Mouse (Mus musculus): Measurements from ENCODE around the gene Rassf5. TPM values are rescaled to one million over a fixed set of nuclear protein-coding genes. Genes with fewer than 3 reads are reported as not detected.

The Rassf5 gene
- polyA plus RNA-seq, 1 experiment from 2014 or later = 2.1 TPM

GRCm38 (mm10) chr1:131224848-131225471 lies 20.1 kb downstream of the Rassf5 start:
- no peaks in the 10 kb centered on the region for H3K27me3 ChIP-seq
- WGBS = 62% methylated on average over 12 of the region's 12 CpGs
- no peak overlapping the region for H3K4me3 ChIP-seq
- ATAC-seq (ENCODE audit: insufficient number of reproducible peaks, insufficient read depth, low FRiP score, low TSS enrichment) = no peak
- H3K4me1 ChIP-seq = no peaks in the 10 kb centered on the region
- no peaks in the 10 kb centered on the region for H3K9me3 ChIP-seq
- H3K27ac ChIP-seq = no peak overlapping the region
- no peak overlapping the region for H3K9ac ChIP-seq
- H3K36me3 ChIP-seq = no peaks in the 10 kb centered on the region
- H3K4me2 ChIP-seq (replicated peaks) = no peak overlapping the region

DNA sequence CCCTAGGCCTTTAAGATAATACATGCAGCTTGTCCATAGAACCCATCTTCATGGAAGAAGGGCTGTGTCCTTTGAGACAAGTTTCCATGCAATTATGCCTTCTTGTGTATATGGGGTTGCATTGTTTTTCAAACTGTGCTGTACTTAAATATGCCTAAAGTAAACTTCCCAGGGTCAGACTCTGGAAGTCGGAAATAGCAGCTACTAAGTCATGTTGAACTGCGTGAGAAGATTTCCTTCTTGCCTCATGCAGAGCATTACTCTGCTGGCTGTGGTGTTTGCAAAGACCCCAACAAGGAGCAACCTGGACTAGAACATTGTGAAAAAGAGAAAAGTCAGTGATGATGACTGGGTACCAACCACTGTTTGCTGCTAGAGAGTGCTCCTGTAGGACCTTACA lies 21.7 kb downstream of the Rassf5 start:
- ATAC-seq (ENCODE audit: insufficient number of reproducible peaks, insufficient read depth, low FRiP score, low TSS enrichment) = no peak
- no peaks in the 10 kb centered on the region for H3K9me3 ChIP-seq
- no peaks in the 10 kb centered on the region for H3K4me1 ChIP-seq
- H3K9ac ChIP-seq = no peak overlapping the region
- H3K36me3 ChIP-seq = no peaks in the 10 kb centered on the region
- no peak overlapping the region for H3K27ac ChIP-seq
- no peaks in the 10 kb centered on the region for H3K27me3 ChIP-seq
- no peak overlapping the region for H3K4me3 ChIP-seq
- WGBS = 91% methylated on average over 2 of the region's 2 CpGs
- H3K4me2 ChIP-seq (replicated peaks) = no peak overlapping the region

GRCm38 (mm10) chr1:131221822-131222590 lies 23.1 kb downstream of the Rassf5 start:
- no peak for ATAC-seq (ENCODE audit: insufficient number of reproducible peaks, insufficient read depth, low FRiP score, low TSS enrichment)
- Histone ChIP-seq H3K36me3 (no peaks in the 10 kb centered on the region), H3K27me3 (no peaks in the 10 kb centered on the region), H3K4me3 (no peak overlapping the region), H3K4me2 (replicated peaks) (no peak overlapping the region), H3K27ac (no peak overlapping the region), H3K9me3 (no peaks in the 10 kb centered on the region), H3K4me1 (no peaks in the 10 kb centered on the region), H3K9ac (no peak overlapping the region)
- WGBS = 79% methylated on average over 13 of the region's 13 CpGs

- no peak overlapping the region for H3K4me2 ChIP-seq (replicated peaks)
- H3K27ac ChIP-seq = no peak overlapping the region
- ATAC-seq (ENCODE audit: insufficient number of reproducible peaks, insufficient read depth, low FRiP score, low TSS enrichment) = no peak
- H3K9ac ChIP-seq = no peak overlapping the region
- H3K4me1 ChIP-seq = no peaks in the 10 kb centered on the region
- no peaks in the 10 kb centered on the region for H3K27me3 ChIP-seq
- WGBS = 87% methylated on average over 11 of the region's 11 CpGs
- no peaks in the 10 kb centered on the region for H3K36me3 ChIP-seq
- H3K9me3 ChIP-seq = no peaks in the 10 kb centered on the region
- no peak overlapping the region for H3K4me3 ChIP-seq
Observed at GRCm38 (mm10) chr1:131218933-131219332, 26.1 kb downstream of the Rassf5 start.

GRCm38 (mm10) chr1:131213361-131213760 lies 31.7 kb downstream of the Rassf5 start:
- Histone ChIP-seq H3K4me1 (0 out of 2 replicates have a peak, but pooled peaks cover 3% of the 10 kb centered on the region), H3K4me2 (replicated peaks) (no peak overlapping the region), H3K9me3 (no peaks in the 10 kb centered on the region), H3K9ac (no peak overlapping the region), H3K27me3 (no peaks in the 10 kb centered on the region), H3K36me3 (no peaks in the 10 kb centered on the region), H3K27ac (no peak overlapping the region), H3K4me3 (no peak overlapping the region)
- ATAC-seq (ENCODE audit: insufficient number of reproducible peaks, insufficient read depth, low FRiP score, low TSS enrichment) = no peak
- 80% methylated on average over 6 of the region's 6 CpGs for WGBS

GRCm38 (mm10) chr1:131212956-131213355 lies 32.1 kb downstream of the Rassf5 start:
- no peak for ATAC-seq (ENCODE audit: insufficient number of reproducible peaks, insufficient read depth, low FRiP score, low TSS enrichment)
- Histone ChIP-seq H3K36me3 (no peaks in the 10 kb centered on the region), H3K4me2 (replicated peaks) (no peak overlapping the region), H3K4me3 (no peak overlapping the region), H3K4me1 (0 out of 2 replicates have a peak, but pooled peaks cover 3% of the 10 kb centered on the region), H3K27ac (no peak overlapping the region), H3K9me3 (no peaks in the 10 kb centered on the region), H3K27me3 (no peaks in the 10 kb centered on the region), H3K9ac (no peak overlapping the region)
- WGBS = 65% methylated on average over 5 of the region's 5 CpGs

- H3K27ac ChIP-seq = no peak overlapping the region
- no peaks in the 10 kb centered on the region for H3K36me3 ChIP-seq
- no peak for ATAC-seq (ENCODE audit: insufficient number of reproducible peaks, insufficient read depth, low FRiP score, low TSS enrichment)
- WGBS = 87% methylated on average over 1 of the region's 1 CpGs
- no peak overlapping the region for H3K4me2 ChIP-seq (replicated peaks)
- H3K9me3 ChIP-seq = no peaks in the 10 kb centered on the region
- H3K9ac ChIP-seq = no peak overlapping the region
- H3K4me1 ChIP-seq = 0 out of 2 replicates have a peak, but pooled peaks cover 3% of the 10 kb centered on the region
- no peaks in the 10 kb centered on the region for H3K27me3 ChIP-seq
- no peak overlapping the region for H3K4me3 ChIP-seq
Observed at GRCm38 (mm10) chr1:131211655-131212054, 33.4 kb downstream of the Rassf5 start.

DNA sequence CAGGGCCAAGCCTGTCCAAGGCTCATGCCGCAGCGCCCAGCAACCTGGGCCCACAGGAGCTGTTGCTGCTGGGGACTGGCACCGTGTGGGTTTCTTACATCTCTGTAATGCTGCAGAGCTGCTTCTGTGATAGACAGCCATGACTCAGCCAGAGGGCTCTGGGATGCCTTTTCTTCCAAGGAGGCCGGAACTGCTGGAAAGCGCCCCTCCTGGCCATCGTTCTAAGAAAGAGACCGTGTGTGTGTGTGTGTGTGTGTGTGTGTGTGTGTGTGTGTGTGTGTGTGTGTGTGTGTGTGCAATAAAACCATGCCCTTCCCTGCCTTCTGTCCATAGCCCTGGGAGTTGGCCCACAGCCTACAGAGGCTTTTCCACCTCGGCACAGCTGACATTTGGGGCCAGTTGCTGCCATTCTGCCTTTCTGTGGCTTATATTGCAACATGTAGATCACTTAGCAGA lies 35.1 kb downstream of the Rassf5 start:
- Histone ChIP-seq H3K36me3 (no peaks in the 10 kb centered on the region), H3K4me2 (replicated peaks) (no peak overlapping the region), H3K4me1 (0 out of 2 replicates have a peak, but pooled peaks cover 3% of the 10 kb centered on the region), H3K27me3 (no peaks in the 10 kb centered on the region), H3K9me3 (no peaks in the 10 kb centered on the region), H3K4me3 (no peak overlapping the region), H3K9ac (no peak overlapping the region), H3K27ac (no peak overlapping the region)
- ATAC-seq (ENCODE audit: insufficient number of reproducible peaks, insufficient read depth, low FRiP score, low TSS enrichment) = no peak
- 78% methylated on average over 7 of the region's 8 CpGs for WGBS

- Histone ChIP-seq H3K27ac (no peak overlapping the region), H3K4me3 (no peak overlapping the region), H3K4me2 (replicated peaks) (no peak overlapping the region), H3K9me3 (no peaks in the 10 kb centered on the region), H3K9ac (no peak overlapping the region), H3K27me3 (no peaks in the 10 kb centered on the region), H3K4me1 (0 out of 2 replicates have a peak, but pooled peaks cover 3% of the 10 kb centered on the region), H3K36me3 (no peaks in the 10 kb centered on the region)
- ATAC-seq (ENCODE audit: insufficient number of reproducible peaks, insufficient read depth, low FRiP score, low TSS enrichment) = no peak
- 87% methylated on average over 6 of the region's 6 CpGs for WGBS
Observed at GRCm38 (mm10) chr1:131208800-131209199, 36.3 kb downstream of the Rassf5 start.

GRCm38 (mm10) chr1:131208081-131208480 lies 37.0 kb downstream of the Rassf5 start:
- Histone ChIP-seq H3K27me3 (no peaks in the 10 kb centered on the region), H3K36me3 (no peaks in the 10 kb centered on the region), H3K9me3 (no peaks in the 10 kb centered on the region), H3K9ac (no peak overlapping the region), H3K4me3 (no peak overlapping the region), H3K4me2 (replicated peaks) (no peak overlapping the region), H3K4me1 (no peaks in the 10 kb centered on the region), H3K27ac (no peak overlapping the region)
- no peak for ATAC-seq (ENCODE audit: insufficient number of reproducible peaks, insufficient read depth, low FRiP score, low TSS enrichment)
- 83% methylated on average over 5 of the region's 5 CpGs for WGBS

GRCm38 (mm10) chr1:131207531-131207930 lies 37.5 kb downstream of the Rassf5 start:
- ATAC-seq (ENCODE audit: insufficient number of reproducible peaks, insufficient read depth, low FRiP score, low TSS enrichment) = peak; percentile 59; the same call in 1 of the 2 replicates
- Histone ChIP-seq H3K4me3 (no peak overlapping the region), H3K27ac (no peak overlapping the region), H3K9me3 (no peaks in the 10 kb centered on the region), H3K36me3 (no peaks in the 10 kb centered on the region), H3K27me3 (no peaks in the 10 kb centered on the region), H3K4me1 (no peaks in the 10 kb centered on the region), H3K9ac (no peak overlapping the region), H3K4me2 (replicated peaks) (no peak overlapping the region)
- WGBS = 4% methylated on average over 5 of the region's 5 CpGs

DNA sequence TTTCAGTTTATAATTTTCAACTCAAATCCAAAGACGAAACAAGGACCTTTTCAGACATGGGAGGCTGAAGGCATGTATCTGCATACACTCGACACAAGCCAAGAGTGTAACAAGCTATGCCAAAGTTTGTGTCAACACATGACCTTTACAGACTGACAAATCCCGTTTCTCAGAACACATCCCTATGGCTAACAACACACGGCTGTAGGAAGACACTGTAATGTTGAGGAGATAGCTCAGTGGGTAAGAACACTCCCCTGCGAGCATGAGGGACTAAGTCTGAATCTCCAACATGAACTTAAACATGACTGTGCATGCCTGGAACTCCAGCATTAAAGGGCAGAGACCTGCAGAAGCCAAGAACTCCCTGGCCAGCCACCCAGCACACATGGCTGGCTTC lies 38.7 kb downstream of the Rassf5 start:
- WGBS = 86% methylated on average over 5 of the region's 5 CpGs
- Histone ChIP-seq H3K27me3 (no peaks in the 10 kb centered on the region), H3K4me2 (replicated peaks) (no peak overlapping the region), H3K9me3 (no peaks in the 10 kb centered on the region), H3K9ac (no peak overlapping the region), H3K4me1 (no peaks in the 10 kb centered on the region), H3K27ac (no peak overlapping the region), H3K36me3 (no peaks in the 10 kb centered on the region), H3K4me3 (no peak overlapping the region)
- ATAC-seq (ENCODE audit: insufficient number of reproducible peaks, insufficient read depth, low FRiP score, low TSS enrichment) = no peak

All from embryonic facial prominence, embryonic 12.5 days (tissue).